Mouse (Mus musculus) erythroblast, adult 5-6 weeks (primary cell): ENCODE data around the gene Znhit1. TPM values are rescaled to one million over a fixed set of nuclear protein-coding genes. Genes with fewer than 3 reads are reported as not detected.

Source experiments
- total RNA-seq, 2 experiments: library from RNA; stranded (forward) in 1 of 2; stranded (reverse) in 1 of 2; fragments of 150-400 nt in 1 of 2; fragments of 200-764, 138-1000 nt in 1 of 2; gene quantifications; 2 replicates each; pipeline versions ENCODE4 v1.2.3 to v1.2.4; 2015 to 2017; ENCODE audit warnings: low replicate concordance in 2 of 2

The Znhit1 gene
- total RNA-seq, 2 experiments from 2014 or later = 17.7 to 24.4 TPM

Other genes with a start within 250 kb of the Znhit1 start
- gene Col26a1, start 104.8 kb downstream of the Znhit1 start, total RNA-seq (2015; ENCODE audit: low replicate concordance) = not detected in 2 replicates
- not detected in 2 replicates for gene Col26a1, start 104.8 kb downstream of the Znhit1 start, total RNA-seq (2017; ENCODE audit: low replicate concordance)
- 1.7 and 4.8 TPM in 2 replicates for gene Ift22, start 79.9 kb downstream of the Znhit1 start, total RNA-seq (2015; ENCODE audit: low replicate concordance)
- gene Ift22, start 79.9 kb downstream of the Znhit1 start, total RNA-seq (2017; ENCODE audit: low replicate concordance) = 0.28 and 1.3 TPM in 2 replicates
- gene Fis1, start 34.7 kb downstream of the Znhit1 start, total RNA-seq (2015; ENCODE audit: low replicate concordance) = 160 and 175 TPM in 2 replicates
- 65.3 and 70.5 TPM in 2 replicates for gene Fis1, start 34.7 kb downstream of the Znhit1 start, total RNA-seq (2017; ENCODE audit: low replicate concordance)
- gene Cldn15, start 21.4 kb downstream of the Znhit1 start, total RNA-seq (2015; ENCODE audit: low replicate concordance) = 5.8 and 14.0 TPM in 2 replicates
- 11.0 and 19.1 TPM in 2 replicates for gene Cldn15, start 21.4 kb downstream of the Znhit1 start, total RNA-seq (2017; ENCODE audit: low replicate concordance)
- 19.2 and 23.0 TPM in 2 replicates for gene Plod3, start 1.0 kb downstream of the Znhit1 start, total RNA-seq (2015; ENCODE audit: low replicate concordance)
- 20.6 and 36.1 TPM in 2 replicates for gene Plod3, start 1.0 kb downstream of the Znhit1 start, total RNA-seq (2017; ENCODE audit: low replicate concordance)
- gene Vgf, start 38.4 kb upstream of the Znhit1 start, total RNA-seq (2015; ENCODE audit: low replicate concordance) = not detected in 2 replicates
- not detected in 2 replicates for gene Vgf, start 38.4 kb upstream of the Znhit1 start, total RNA-seq (2017; ENCODE audit: low replicate concordance)
- gene Ap1s1, start 58.1 kb upstream of the Znhit1 start, total RNA-seq (2015; ENCODE audit: low replicate concordance) = 2.3 and 3.5 TPM in 2 replicates
- gene Ap1s1, start 58.1 kb upstream of the Znhit1 start, total RNA-seq (2017; ENCODE audit: low replicate concordance) = 5.2 and 10.3 TPM in 2 replicates
- 0.21 TPM in 1 of 2 replicates, not detected in the other for gene Serpine1, start 84.2 kb upstream of the Znhit1 start, total RNA-seq (2015; ENCODE audit: low replicate concordance)
- 0.84 TPM in 1 of 2 replicates, not detected in the other for gene Serpine1, start 84.2 kb upstream of the Znhit1 start, total RNA-seq (2017; ENCODE audit: low replicate concordance)
- gene Trim56, start 128.2 kb upstream of the Znhit1 start, total RNA-seq (2015; ENCODE audit: low replicate concordance) = 128 and 178 TPM in 2 replicates
- gene Trim56, start 128.2 kb upstream of the Znhit1 start, total RNA-seq (2017; ENCODE audit: low replicate concordance) = 253 and 303 TPM in 2 replicates
- not detected in 2 replicates for gene Muc3, start 161.3 kb upstream of the Znhit1 start, total RNA-seq (2015; ENCODE audit: low replicate concordance)
- not detected in 2 replicates for gene Muc3, start 161.3 kb upstream of the Znhit1 start, total RNA-seq (2017; ENCODE audit: low replicate concordance)
- gene Muc3a, start 224.4 kb upstream of the Znhit1 start, total RNA-seq (2015; ENCODE audit: low replicate concordance) = 1.9 TPM in 1 of 2 replicates, not detected in the other
- gene Muc3a, start 224.4 kb upstream of the Znhit1 start, total RNA-seq (2017; ENCODE audit: low replicate concordance) = not detected in 2 replicates